Mouse (Mus musculus): ENCODE measurements at regions not wholly inside any gene's neighbourhood (a gene's known extent, or its start where the extent isn't known, plus 50 kb on each side); places are given as distances from the start of the nearest gene placed in this dataset.

DNA sequence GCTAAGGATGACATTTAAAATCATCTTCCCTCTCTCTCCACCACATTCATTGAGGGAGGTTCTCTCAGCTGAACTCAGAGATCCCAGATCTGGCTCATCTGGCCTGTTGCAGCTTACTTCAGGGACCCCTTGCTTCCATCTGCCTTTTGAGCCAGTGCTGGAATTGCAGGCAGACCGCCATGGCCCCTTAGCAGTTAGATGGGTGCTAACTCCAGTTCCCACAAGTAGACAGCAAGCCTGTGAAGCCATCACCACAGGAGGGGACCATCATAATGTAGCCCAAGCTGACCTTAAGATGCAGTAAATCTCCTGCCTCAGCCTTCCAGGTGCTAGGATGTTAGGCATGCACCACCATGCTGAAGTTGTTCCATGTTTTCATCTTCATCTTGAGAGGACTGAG lies 221.7 kb upstream of the Mphosph6 start:
- TF ChIP-seq FLI1 (IDR thresholded peaks at IDR 0.05; ENCODE audit: low read length) (no peak), GATA1 (IDR thresholded peaks at IDR 0.05; ENCODE audit: borderline replicate concordance, low read length) (no peak)

Data from megakaryocyte, embryonic 14.5 days (primary cell).